Mouse (Mus musculus): ENCODE measurements around the gene Ssh2. TPM values are rescaled to one million over a fixed set of nuclear protein-coding genes. Genes with fewer than 3 reads are reported as not detected.

The Ssh2 gene
- polyA plus RNA-seq, 1 experiment from 2014 or later = 10.9 TPM

DNA sequence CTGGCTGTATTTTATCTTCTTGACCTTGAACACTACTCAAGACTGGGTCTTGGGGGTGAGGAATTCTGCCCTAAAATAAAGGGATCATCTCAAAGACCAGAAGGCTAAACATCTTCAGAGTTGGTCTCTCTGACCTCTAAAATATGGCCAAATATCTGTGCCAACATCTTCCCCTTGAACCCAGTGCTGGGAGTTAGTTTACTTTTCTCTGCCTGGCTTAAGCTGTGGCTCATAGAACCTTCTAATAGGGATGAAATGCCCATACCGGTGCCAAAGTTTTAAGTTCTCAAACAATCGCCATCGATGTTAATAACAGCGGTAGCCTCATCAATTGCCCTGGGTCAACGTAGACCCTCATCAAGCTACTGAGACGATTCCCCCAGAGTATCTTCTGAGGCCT lies 245.8 kb downstream of the Ssh2 start:
- peak overlapping the region; percentile 45 for H3K4me3 ChIP-seq (ENCODE audit: low read depth, low read length)
- 0 out of 2 replicates have a peak, but pooled peaks cover 3% of the 10 kb centered on the region for H3K4me1 ChIP-seq (ENCODE audit: control insufficient read depth, insufficient read depth, low read length)
- no peak for ATAC-seq (ENCODE audit: insufficient number of reproducible peaks, insufficient read depth, low FRiP score, low read depth)
- H3K4me2 ChIP-seq (replicated peaks; ENCODE audit: low read depth, low read length) = peak overlapping the region; percentile 94
- no peaks in the 10 kb centered on the region for H3K36me3 ChIP-seq (ENCODE audit: control insufficient read depth, insufficient read depth, low read length)
- WGBS = 8% methylated on average over 6 of the region's 6 CpGs
- peaks cover 19% of the 10 kb centered on the region for H3K27me3 ChIP-seq (ENCODE audit: control insufficient read depth, insufficient read depth, low read length)
- peak overlapping the region; percentile 33; the same call in 1 of the 2 replicates for H3K9ac ChIP-seq (replicated peaks; ENCODE audit: low read depth, low read length)
- no peak overlapping the region for H3K27ac ChIP-seq (ENCODE audit: low read length)
- H3K9me3 ChIP-seq (ENCODE audit: control insufficient read depth, low read depth, low read length) = no peaks in the 10 kb centered on the region

DNA sequence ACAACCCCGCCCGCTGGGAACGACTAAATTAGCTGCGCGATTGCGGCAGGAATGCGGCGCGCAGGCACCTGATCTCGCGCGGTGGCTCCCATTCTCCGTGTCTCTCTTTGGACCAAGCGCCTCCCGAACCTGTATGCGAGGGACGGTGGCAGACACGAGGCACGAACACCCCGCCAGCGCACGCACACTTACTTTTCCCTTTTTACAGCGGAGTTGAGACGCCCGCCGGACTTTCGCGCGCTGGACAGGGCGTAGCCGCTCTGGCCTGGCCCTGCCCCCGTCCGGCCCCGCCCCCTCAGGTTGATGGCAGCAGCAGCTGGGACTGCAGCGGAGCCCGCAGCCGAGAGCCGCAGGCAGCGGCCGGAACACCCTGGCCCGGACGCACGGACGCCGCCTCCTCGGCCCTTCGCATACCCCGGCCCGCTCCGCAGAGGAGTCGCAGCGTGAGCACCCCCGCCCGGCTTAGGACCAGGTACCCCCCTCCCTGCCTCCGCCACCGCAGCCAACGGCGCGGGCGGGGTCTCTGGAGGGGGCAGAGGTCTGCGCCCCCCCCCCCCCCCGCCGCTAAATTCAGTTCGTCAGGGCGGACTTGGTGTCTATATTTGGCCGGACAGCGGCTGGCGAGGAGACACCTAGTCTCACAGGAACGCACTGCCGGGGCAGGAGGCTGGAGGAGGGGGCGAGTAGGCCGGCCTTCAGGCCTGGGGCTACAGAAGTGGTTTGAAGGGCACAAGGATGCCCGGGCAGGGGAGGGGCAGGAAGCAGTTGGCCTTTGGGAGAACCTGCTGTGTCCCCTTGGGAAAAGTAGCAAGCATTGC lies 246.4 kb downstream of the Ssh2 start, which contains the start of gene Coro6:
Gene Coro6 (plus strand): TSS at position 129 of the 818 bp plus-strand sequence.
- peak within 1 kb of the TSS; percentile 94 for H3K4me2 ChIP-seq (replicated peaks; ENCODE audit: low read depth, low read length)
- H3K36me3 ChIP-seq (ENCODE audit: control insufficient read depth, insufficient read depth, low read length) = no peaks in the 10 kb centered on the region
- no peaks in the 10 kb centered on the region for H3K9me3 ChIP-seq (ENCODE audit: control insufficient read depth, low read depth, low read length)
- WGBS = 1% methylated on average over 64 of the region's 73 CpGs
- peak within 1 kb of the TSS; percentile 45 for H3K4me3 ChIP-seq (ENCODE audit: low read depth, low read length)
- no peak within 1 kb of the TSS for H3K27ac ChIP-seq (ENCODE audit: low read length)
- peaks cover 24% of the 10 kb centered on the region for H3K27me3 ChIP-seq (ENCODE audit: control insufficient read depth, insufficient read depth, low read length)
- H3K4me1 ChIP-seq (ENCODE audit: control insufficient read depth, insufficient read depth, low read length) = 0 out of 2 replicates have a peak, but pooled peaks cover 6% of the 10 kb centered on the region
- peak; percentile 86; the same call in 1 of the 2 replicates for ATAC-seq (ENCODE audit: insufficient number of reproducible peaks, insufficient read depth, low FRiP score, low read depth)
- H3K9ac ChIP-seq (replicated peaks; ENCODE audit: low read depth, low read length) = peak within 1 kb of the TSS; percentile 33; the same call in 1 of the 2 replicates

DNA sequence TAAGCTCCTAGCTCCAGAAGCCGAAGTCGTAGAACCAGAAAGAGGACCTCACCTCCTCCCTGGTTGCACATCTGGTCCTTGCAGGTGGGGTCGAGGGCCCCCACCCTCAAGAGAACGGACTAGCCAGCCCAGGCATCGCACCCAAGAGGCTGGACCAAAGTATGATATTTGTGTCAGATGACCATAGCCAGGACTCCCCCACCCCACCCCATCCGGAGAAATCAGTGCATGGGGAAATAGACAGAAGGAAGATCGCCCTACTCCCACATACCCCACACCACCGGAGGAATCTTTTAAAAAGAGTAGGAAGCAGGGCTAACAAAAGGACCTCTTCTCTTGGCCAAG lies 247.0 kb downstream of the Ssh2 start:
- H3K4me1 ChIP-seq (ENCODE audit: control insufficient read depth, insufficient read depth, low read length) = 0 out of 2 replicates have a peak, but pooled peaks cover 6% of the 10 kb centered on the region
- H3K4me2 ChIP-seq (replicated peaks; ENCODE audit: low read depth, low read length) = peak overlapping the region; percentile 94
- peak overlapping the region; percentile 45 for H3K4me3 ChIP-seq (ENCODE audit: low read depth, low read length)
- H3K9ac ChIP-seq (replicated peaks; ENCODE audit: low read depth, low read length) = no peak overlapping the region
- H3K27me3 ChIP-seq (ENCODE audit: control insufficient read depth, insufficient read depth, low read length) = peaks cover 27% of the 10 kb centered on the region
- no peak overlapping the region for H3K27ac ChIP-seq (ENCODE audit: low read length)
- H3K9me3 ChIP-seq (ENCODE audit: control insufficient read depth, low read depth, low read length) = no peaks in the 10 kb centered on the region
- no peaks in the 10 kb centered on the region for H3K36me3 ChIP-seq (ENCODE audit: control insufficient read depth, insufficient read depth, low read length)
- ATAC-seq (ENCODE audit: insufficient number of reproducible peaks, insufficient read depth, low FRiP score, low read depth) = no peak
- WGBS = 47% methylated on average over 8 of the region's 8 CpGs

DNA sequence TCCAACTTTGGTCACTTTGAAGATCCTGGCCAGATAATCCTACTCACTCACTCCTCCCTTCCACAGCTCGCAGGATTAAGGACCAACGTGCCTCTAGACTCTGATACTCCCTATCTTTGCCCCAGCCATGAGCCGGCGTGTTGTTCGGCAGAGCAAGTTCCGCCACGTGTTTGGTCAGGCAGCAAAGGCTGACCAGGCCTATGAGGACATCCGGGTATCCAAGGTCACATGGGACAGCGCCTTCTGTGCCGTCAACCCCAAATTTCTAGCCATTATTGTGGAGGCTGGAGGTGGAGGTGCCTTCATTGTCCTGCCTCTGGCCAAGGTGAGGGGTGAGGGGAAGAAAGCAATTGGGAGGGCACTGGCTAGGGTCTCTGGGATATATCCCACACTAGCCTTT lies 247.7 kb downstream of the Ssh2 start:
- no peak overlapping the region for H3K27ac ChIP-seq (ENCODE audit: low read length)
- no peak for ATAC-seq (ENCODE audit: insufficient number of reproducible peaks, insufficient read depth, low FRiP score, low read depth)
- H3K4me2 ChIP-seq (replicated peaks; ENCODE audit: low read depth, low read length) = no peak overlapping the region
- no peaks in the 10 kb centered on the region for H3K9me3 ChIP-seq (ENCODE audit: control insufficient read depth, low read depth, low read length)
- no peak overlapping the region for H3K9ac ChIP-seq (replicated peaks; ENCODE audit: low read depth, low read length)
- no peak overlapping the region for H3K4me3 ChIP-seq (ENCODE audit: low read depth, low read length)
- H3K4me1 ChIP-seq (ENCODE audit: control insufficient read depth, insufficient read depth, low read length) = 0 out of 2 replicates have a peak, but pooled peaks cover 6% of the 10 kb centered on the region
- H3K27me3 ChIP-seq (ENCODE audit: control insufficient read depth, insufficient read depth, low read length) = peaks cover 27% of the 10 kb centered on the region
- H3K36me3 ChIP-seq (ENCODE audit: control insufficient read depth, insufficient read depth, low read length) = no peaks in the 10 kb centered on the region
- 74% methylated on average over 10 of the region's 10 CpGs for WGBS

- WGBS = 60% methylated on average over 4 of the region's 4 CpGs
- Histone ChIP-seq H3K27ac (ENCODE audit: low read length) (no peak overlapping the region), H3K4me2 (replicated peaks; ENCODE audit: low read depth, low read length) (no peak overlapping the region), H3K4me1 (ENCODE audit: control insufficient read depth, insufficient read depth, low read length) (0 out of 2 replicates have a peak, but pooled peaks cover 6% of the 10 kb centered on the region), H3K4me3 (ENCODE audit: low read depth, low read length) (no peak overlapping the region), H3K27me3 (ENCODE audit: control insufficient read depth, insufficient read depth, low read length) (peaks cover 27% of the 10 kb centered on the region), H3K36me3 (ENCODE audit: control insufficient read depth, insufficient read depth, low read length) (no peaks in the 10 kb centered on the region), H3K9ac (replicated peaks; ENCODE audit: low read depth, low read length) (no peak overlapping the region), H3K9me3 (ENCODE audit: control insufficient read depth, low read depth, low read length) (no peaks in the 10 kb centered on the region)
- ATAC-seq (ENCODE audit: insufficient number of reproducible peaks, insufficient read depth, low FRiP score, low read depth) = no peak
Measured at GRCm38 (mm10) chr11:77464684-77465083, 248.6 kb downstream of the Ssh2 start.

- 64% methylated on average over 3 of the region's 3 CpGs for WGBS
- H3K27ac ChIP-seq (ENCODE audit: low read length) = no peak overlapping the region
- no peaks in the 10 kb centered on the region for H3K9me3 ChIP-seq (ENCODE audit: control insufficient read depth, low read depth, low read length)
Measured at GRCm38 (mm10) chr11:77465111-77465510, 249.0 kb downstream of the Ssh2 start.

GRCm38 (mm10) chr11:77466544-77466943 lies 250.5 kb downstream of the Ssh2 start:
- peaks cover 27% of the 10 kb centered on the region for H3K27me3 ChIP-seq (ENCODE audit: control insufficient read depth, insufficient read depth, low read length)
- H3K9me3 ChIP-seq (ENCODE audit: control insufficient read depth, low read depth, low read length) = no peaks in the 10 kb centered on the region
- 34% methylated on average over 9 of the region's 9 CpGs for WGBS
- H3K9ac ChIP-seq (replicated peaks; ENCODE audit: low read depth, low read length) = no peak overlapping the region
- no peak overlapping the region for H3K27ac ChIP-seq (ENCODE audit: low read length)
- H3K4me3 ChIP-seq (ENCODE audit: low read depth, low read length) = no peak overlapping the region
- H3K36me3 ChIP-seq (ENCODE audit: control insufficient read depth, insufficient read depth, low read length) = peaks cover 9% of the 10 kb centered on the region; the same call in 1 of the 2 replicates
- 0 out of 2 replicates have a peak, but pooled peaks cover 6% of the 10 kb centered on the region for H3K4me1 ChIP-seq (ENCODE audit: control insufficient read depth, insufficient read depth, low read length)
- H3K4me2 ChIP-seq (replicated peaks; ENCODE audit: low read depth, low read length) = 0 out of 2 replicates have a peak overlapping the region, but pooled peaks have one; percentile 16
- no peak for ATAC-seq (ENCODE audit: insufficient number of reproducible peaks, insufficient read depth, low FRiP score, low read depth)

More at GRCm38 (mm10) chr11:77465111-77465510, 249.0 kb downstream of the Ssh2 start:
- Histone ChIP-seq H3K27me3 (ENCODE audit: control insufficient read depth, insufficient read depth, low read length) (peaks cover 27% of the 10 kb centered on the region), H3K4me3 (ENCODE audit: low read depth, low read length) (no peak overlapping the region), H3K4me1 (ENCODE audit: control insufficient read depth, insufficient read depth, low read length) (0 out of 2 replicates have a peak, but pooled peaks cover 6% of the 10 kb centered on the region), H3K36me3 (ENCODE audit: control insufficient read depth, insufficient read depth, low read length) (no peaks in the 10 kb centered on the region), H3K4me2 (replicated peaks; ENCODE audit: low read depth, low read length) (no peak overlapping the region), H3K9ac (replicated peaks; ENCODE audit: low read depth, low read length) (no peak overlapping the region)
- ATAC-seq (ENCODE audit: insufficient number of reproducible peaks, insufficient read depth, low FRiP score, low read depth) = no peak

DNA sequence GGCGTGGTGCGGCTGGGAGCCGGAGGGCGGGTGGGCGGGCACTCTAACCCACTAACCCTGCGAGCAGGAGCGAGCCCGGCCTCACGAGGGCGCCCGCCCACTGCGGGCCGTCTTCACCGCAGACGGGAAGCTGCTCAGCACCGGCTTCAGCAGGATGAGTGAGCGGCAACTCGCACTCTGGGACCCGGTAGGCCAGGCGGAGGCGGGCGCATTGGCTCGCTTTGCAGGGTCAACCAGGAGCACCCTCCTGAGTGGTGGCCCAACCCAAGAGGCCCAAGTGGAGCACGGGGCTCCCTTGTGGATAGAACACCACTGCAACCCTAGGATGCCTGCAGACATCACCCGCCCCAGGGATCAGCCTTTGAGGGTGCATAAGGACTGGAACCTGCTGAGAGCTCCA lies 251.1 kb downstream of the Ssh2 start:
- Histone ChIP-seq H3K4me1 (ENCODE audit: control insufficient read depth, insufficient read depth, low read length) (0 out of 2 replicates have a peak, but pooled peaks cover 6% of the 10 kb centered on the region), H3K4me3 (ENCODE audit: low read depth, low read length) (no peak overlapping the region), H3K9me3 (ENCODE audit: control insufficient read depth, low read depth, low read length) (no peaks in the 10 kb centered on the region), H3K27me3 (ENCODE audit: control insufficient read depth, insufficient read depth, low read length) (peaks cover 25% of the 10 kb centered on the region), H3K9ac (replicated peaks; ENCODE audit: low read depth, low read length) (no peak overlapping the region), H3K36me3 (ENCODE audit: control insufficient read depth, insufficient read depth, low read length) (peaks cover 15% of the 10 kb centered on the region; the same call in 1 of the 2 replicates), H3K27ac (ENCODE audit: low read length) (no peak overlapping the region), H3K4me2 (replicated peaks; ENCODE audit: low read depth, low read length) (0 out of 2 replicates have a peak overlapping the region, but pooled peaks have one; percentile 16)
- ATAC-seq (ENCODE audit: insufficient number of reproducible peaks, insufficient read depth, low FRiP score, low read depth) = peak; percentile 21; the same call in 1 of the 2 replicates
- 3% methylated on average over 25 of the region's 25 CpGs for WGBS
